Mouse (Mus musculus): ENCODE measurements at regions not wholly inside any gene's neighbourhood (a gene's known extent, or its start where the extent isn't known, plus 50 kb on each side); places are given as distances from the start of the nearest gene placed in this dataset.

DNA sequence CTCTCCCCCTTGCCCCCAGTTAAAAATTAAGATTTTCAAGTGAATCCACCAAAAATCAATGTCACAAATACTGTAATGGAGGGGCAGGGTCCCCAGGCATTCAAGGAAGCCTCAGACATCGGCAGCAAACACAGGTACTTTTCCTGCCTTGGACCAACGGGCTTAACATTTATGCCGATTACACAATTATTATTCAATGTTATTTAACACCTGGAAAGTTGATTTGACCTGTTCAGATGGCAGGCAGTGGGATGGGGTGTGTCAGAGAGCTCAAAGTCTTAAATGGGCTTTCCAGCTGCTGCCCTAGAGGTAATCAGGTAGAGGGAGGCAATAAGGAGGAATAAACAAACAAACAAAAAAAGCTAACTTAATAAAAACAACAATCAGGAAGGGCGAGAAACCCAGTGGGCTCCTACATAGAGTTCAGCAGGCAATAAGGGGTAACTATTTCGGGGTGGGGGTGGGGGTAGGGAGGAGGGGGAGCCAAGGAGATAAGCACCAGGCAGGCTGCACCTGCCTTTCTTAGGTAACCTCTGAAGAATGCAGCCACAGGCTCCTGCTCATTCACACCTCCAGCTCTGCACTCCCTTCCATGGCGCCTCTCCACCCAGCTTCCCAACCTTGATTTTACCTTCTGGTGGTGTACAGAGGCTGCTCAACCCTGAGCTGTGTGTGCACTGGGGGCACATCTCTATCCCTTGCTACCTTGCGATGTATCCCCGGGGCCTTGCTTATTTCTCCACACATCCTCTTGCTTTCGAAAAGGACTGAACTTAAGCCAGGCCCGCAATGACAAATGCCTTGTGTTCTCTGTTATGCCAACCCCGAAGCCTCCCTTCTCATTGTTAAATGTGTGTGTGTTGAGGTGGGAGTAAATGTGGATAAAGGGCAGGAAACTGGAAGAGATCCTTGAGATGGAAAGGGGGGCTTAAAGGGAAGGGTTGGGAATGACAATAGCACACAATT, 168.9 kb upstream of the Id2 start:
- Histone ChIP-seq H3K4me1 (peaks cover 47% of the 10 kb centered on the region), H3K36me3 (replicated peaks) (no peaks in the 10 kb centered on the region), H3K27me3 (ENCODE audit: poor library complexity, severe bottlenecking) (peaks cover 17% of the 10 kb centered on the region; the same call in 1 of the 2 replicates), H3K9me3 (no peaks in the 10 kb centered on the region), H3K4me3 (no peak overlapping the region), H3K27ac (no peak overlapping the region)
- 49% methylated on average over 11 of the region's 11 CpGs for WGBS
- DNase-seq (ENCODE audit: extremely low spot score, low spot score) = no peak

- Histone ChIP-seq H3K36me3 (replicated peaks) (no peaks in the 10 kb centered on the region), H3K27me3 (ENCODE audit: poor library complexity, severe bottlenecking) (peaks cover 17% of the 10 kb centered on the region; the same call in 1 of the 2 replicates), H3K4me1 (peaks cover 46% of the 10 kb centered on the region), H3K27ac (0 out of 2 replicates have a peak overlapping the region, but pooled peaks have one; percentile 16), H3K9me3 (no peaks in the 10 kb centered on the region), H3K4me3 (no peak overlapping the region)
- DNase-seq (ENCODE audit: extremely low spot score, low spot score) = no peak
- WGBS = 75% methylated on average over 13 of the region's 13 CpGs
Measured at GRCm38 (mm10) chr12:25265066-25265465, 168.1 kb upstream of the Id2 start.

DNA sequence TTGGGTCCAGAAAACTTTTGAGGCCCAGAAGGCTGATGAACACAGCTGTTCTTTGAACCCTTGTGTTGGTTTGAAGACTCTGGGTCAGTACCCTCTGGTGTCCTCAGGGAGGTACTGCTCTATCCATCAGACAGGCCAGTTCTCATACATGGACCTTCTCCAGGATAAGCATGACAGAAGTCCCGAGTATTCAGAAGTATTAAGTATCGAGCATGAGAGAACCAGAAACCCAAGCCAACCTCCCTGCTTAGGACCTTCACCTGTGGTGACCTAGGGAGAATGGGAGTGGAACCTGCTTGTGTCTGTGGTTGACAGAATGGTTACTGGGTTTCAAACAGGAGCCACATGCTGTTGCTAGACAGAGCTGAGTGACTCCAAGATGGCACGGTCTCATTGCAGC, 167.5 kb upstream of the Id2 start:
- DNase-seq (ENCODE audit: extremely low spot score, low spot score) = no peak
- peaks cover 17% of the 10 kb centered on the region; the same call in 1 of the 2 replicates for H3K27me3 ChIP-seq (ENCODE audit: poor library complexity, severe bottlenecking)

GRCm38 (mm10) chr12:25262461-25262860, 165.5 kb upstream of the Id2 start:
- Histone ChIP-seq H3K4me1 (peaks cover 25% of the 10 kb centered on the region), H3K27ac (no peak overlapping the region), H3K9me3 (no peaks in the 10 kb centered on the region), H3K4me3 (no peak overlapping the region), H3K36me3 (replicated peaks) (no peaks in the 10 kb centered on the region), H3K27me3 (ENCODE audit: poor library complexity, severe bottlenecking) (peaks cover 9% of the 10 kb centered on the region; the same call in 1 of the 2 replicates)
- 84% methylated on average over 3 of the region's 3 CpGs for WGBS
- no peak for DNase-seq (ENCODE audit: extremely low spot score, low spot score)

More for the DNA sequence above, 167.5 kb upstream of the Id2 start:
- 0 out of 2 replicates have a peak overlapping the region, but pooled peaks have one; percentile 16 for H3K27ac ChIP-seq
- H3K9me3 ChIP-seq = no peaks in the 10 kb centered on the region
- H3K4me1 ChIP-seq = peaks cover 40% of the 10 kb centered on the region
- H3K36me3 ChIP-seq (replicated peaks) = no peaks in the 10 kb centered on the region
- WGBS = 88% methylated on average over 3 of the region's 3 CpGs
- no peak overlapping the region for H3K4me3 ChIP-seq

DNA sequence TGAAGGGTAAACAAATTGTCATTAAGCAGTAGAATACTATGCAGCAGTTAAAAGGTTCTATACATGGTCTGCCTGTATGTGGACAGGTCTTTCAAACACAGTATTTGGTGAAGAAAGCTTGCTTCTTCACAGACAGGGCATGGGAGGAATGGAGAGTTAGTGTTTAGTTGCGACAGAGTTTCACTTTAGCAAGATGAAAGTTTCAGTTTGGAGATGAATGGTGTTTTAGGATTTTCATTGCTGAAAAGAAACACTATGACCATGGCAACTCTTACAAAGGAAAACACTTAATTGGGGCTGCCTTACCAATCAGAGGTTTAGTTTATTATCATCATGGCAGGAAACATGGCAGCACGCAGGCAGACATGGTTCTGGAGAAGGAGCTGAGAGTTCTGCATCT, 162.2 kb upstream of the Id2 start:
- H3K9me3 ChIP-seq = no peaks in the 10 kb centered on the region
- H3K27me3 ChIP-seq (ENCODE audit: poor library complexity, severe bottlenecking) = no peaks in the 10 kb centered on the region
- H3K36me3 ChIP-seq (replicated peaks) = no peaks in the 10 kb centered on the region
- no peak for DNase-seq (ENCODE audit: extremely low spot score, low spot score)
- WGBS = 92% methylated on average over 2 of the region's 2 CpGs
- H3K27ac ChIP-seq = no peak overlapping the region
- no peak overlapping the region for H3K4me3 ChIP-seq
- H3K4me1 ChIP-seq = no peaks in the 10 kb centered on the region

GRCm38 (mm10) chr12:25256268-25256667, 159.3 kb upstream of the Id2 start:
- H3K36me3 ChIP-seq (replicated peaks) = no peaks in the 10 kb centered on the region
- no peak for DNase-seq (ENCODE audit: extremely low spot score, low spot score)
- H3K9me3 ChIP-seq = peaks cover 7% of the 10 kb centered on the region
- H3K27ac ChIP-seq = no peak overlapping the region
- H3K4me1 ChIP-seq = peaks cover 4% of the 10 kb centered on the region
- H3K4me3 ChIP-seq = no peak overlapping the region
- H3K27me3 ChIP-seq (ENCODE audit: poor library complexity, severe bottlenecking) = no peaks in the 10 kb centered on the region
- WGBS = 90% methylated on average over 6 of the region's 6 CpGs

DNA sequence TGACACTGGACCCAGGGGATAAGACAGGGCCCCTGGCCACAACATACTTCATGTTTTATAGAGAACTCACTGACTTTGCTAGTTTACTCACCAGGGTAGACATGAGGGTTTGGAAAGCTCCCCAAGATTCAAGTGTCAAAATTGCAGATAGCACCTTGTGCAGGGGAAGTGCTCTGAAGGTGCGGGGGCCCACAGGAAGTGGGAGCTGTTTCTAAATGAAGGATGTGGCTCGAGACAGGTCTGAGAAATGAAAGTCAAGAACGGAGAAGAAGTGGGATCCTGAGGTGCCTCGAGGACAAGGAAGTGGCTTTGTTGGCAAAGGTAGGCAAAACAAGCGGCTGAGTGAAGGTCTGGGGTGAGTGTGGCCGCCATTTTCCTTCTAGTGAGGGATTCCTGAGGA, 157.8 kb upstream of the Id2 start:
- DNase-seq (ENCODE audit: extremely low spot score, low spot score) = no peak
- no peak overlapping the region for H3K4me3 ChIP-seq
- 89% methylated on average over 6 of the region's 6 CpGs for WGBS
- no peaks in the 10 kb centered on the region for H3K36me3 ChIP-seq (replicated peaks)
- H3K4me1 ChIP-seq = peaks cover 14% of the 10 kb centered on the region
- no peaks in the 10 kb centered on the region for H3K27me3 ChIP-seq (ENCODE audit: poor library complexity, severe bottlenecking)
- H3K9me3 ChIP-seq = peaks cover 7% of the 10 kb centered on the region
- H3K27ac ChIP-seq = no peak overlapping the region

- Histone ChIP-seq H3K27ac (no peak overlapping the region), H3K4me1 (peaks cover 25% of the 10 kb centered on the region), H3K4me3 (no peak overlapping the region), H3K36me3 (replicated peaks) (no peaks in the 10 kb centered on the region), H3K9me3 (peaks cover 7% of the 10 kb centered on the region), H3K27me3 (ENCODE audit: poor library complexity, severe bottlenecking) (no peaks in the 10 kb centered on the region)
- WGBS = 89% methylated on average over 6 of the region's 6 CpGs
- no peak for DNase-seq (ENCODE audit: extremely low spot score, low spot score)
Measured at GRCm38 (mm10) chr12:25252776-25253510, 156.0 kb upstream of the Id2 start.

GRCm38 (mm10) chr12:25251411-25252171, 154.7 kb upstream of the Id2 start:
- Histone ChIP-seq H3K4me3 (no peak overlapping the region), H3K27ac (peak overlapping the region; percentile 59; the same call in 1 of the 2 replicates), H3K9me3 (peaks cover 7% of the 10 kb centered on the region), H3K4me1 (peaks cover 25% of the 10 kb centered on the region), H3K36me3 (replicated peaks) (no peaks in the 10 kb centered on the region), H3K27me3 (ENCODE audit: poor library complexity, severe bottlenecking) (no peaks in the 10 kb centered on the region)
- WGBS = 89% methylated on average over 4 of the region's 4 CpGs
- no peak for DNase-seq (ENCODE audit: extremely low spot score, low spot score)

- Histone ChIP-seq H3K4me1 (peaks cover 25% of the 10 kb centered on the region), H3K36me3 (replicated peaks) (no peaks in the 10 kb centered on the region), H3K27ac (peak overlapping the region; percentile 59), H3K4me3 (no peak overlapping the region), H3K9me3 (peaks cover 7% of the 10 kb centered on the region), H3K27me3 (ENCODE audit: poor library complexity, severe bottlenecking) (no peaks in the 10 kb centered on the region)
- DNase-seq (ENCODE audit: extremely low spot score, low spot score) = no peak
- WGBS = 18% methylated on average over 3 of the region's 3 CpGs
Measured at GRCm38 (mm10) chr12:25250881-25251280, 153.9 kb upstream of the Id2 start.

DNA sequence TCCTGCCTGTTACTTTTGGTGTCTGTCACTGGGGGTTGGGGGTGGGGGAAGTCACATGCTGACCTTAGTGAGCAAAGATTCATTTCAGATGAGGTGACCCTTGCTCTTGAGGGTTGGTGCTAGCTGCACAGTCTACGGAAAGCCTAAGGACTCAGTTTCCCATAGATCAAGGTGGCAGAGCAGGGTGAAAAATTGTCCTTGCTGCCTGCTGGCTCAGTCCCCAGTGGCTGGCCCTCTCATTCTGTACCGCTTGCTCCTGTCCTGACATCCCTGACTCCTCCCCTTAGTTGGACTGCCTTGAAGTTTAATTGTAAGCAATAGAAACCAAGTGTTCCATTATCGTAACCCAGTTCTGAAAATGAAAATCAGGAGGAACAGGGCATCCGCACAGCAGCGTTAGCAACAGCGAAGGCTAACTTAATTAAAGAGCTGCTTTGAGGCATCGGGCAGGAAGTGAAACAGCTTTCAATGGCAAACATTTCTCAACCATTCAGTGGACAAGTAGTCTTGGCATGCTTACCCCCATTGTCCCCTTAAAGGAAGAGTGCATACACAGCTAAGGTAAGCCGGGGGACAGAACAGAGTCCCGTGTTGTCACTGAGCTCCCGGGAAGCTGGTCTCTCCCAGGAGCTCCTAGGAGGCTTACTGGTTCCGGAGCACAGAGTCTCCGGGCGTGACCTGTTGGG, 151.9 kb upstream of the Id2 start:
- no peaks in the 10 kb centered on the region for H3K36me3 ChIP-seq (replicated peaks)
- H3K4me3 ChIP-seq = no peak overlapping the region
- H3K27me3 ChIP-seq (ENCODE audit: poor library complexity, severe bottlenecking) = no peaks in the 10 kb centered on the region
- H3K27ac ChIP-seq = no peak overlapping the region
- peaks cover 25% of the 10 kb centered on the region for H3K4me1 ChIP-seq
- peaks cover 7% of the 10 kb centered on the region for H3K9me3 ChIP-seq
- WGBS = 77% methylated on average over 13 of the region's 13 CpGs
- no peak for DNase-seq (ENCODE audit: extremely low spot score, low spot score)

GRCm38 (mm10) chr12:25246566-25246965, 149.6 kb upstream of the Id2 start:
- Histone ChIP-seq H3K9me3 (no peaks in the 10 kb centered on the region), H3K27me3 (ENCODE audit: poor library complexity, severe bottlenecking) (no peaks in the 10 kb centered on the region), H3K4me1 (peaks cover 24% of the 10 kb centered on the region), H3K4me3 (no peak overlapping the region), H3K36me3 (replicated peaks) (no peaks in the 10 kb centered on the region), H3K27ac (no peak overlapping the region)
- no peak for DNase-seq (ENCODE audit: extremely low spot score, low spot score)
- 90% methylated on average over 7 of the region's 7 CpGs for WGBS

Data from forebrain, embryonic 10.5 days (tissue).